Mouse (Mus musculus): ENCODE data around the gene Rps16.

Rps16 gene

GRCm38 (mm10) chr7:28344637-28345036 is 5.8 kb upstream of the Rps16 start:
- intact Hi-C loops (cut with DNase I): no loop called here

DNA sequence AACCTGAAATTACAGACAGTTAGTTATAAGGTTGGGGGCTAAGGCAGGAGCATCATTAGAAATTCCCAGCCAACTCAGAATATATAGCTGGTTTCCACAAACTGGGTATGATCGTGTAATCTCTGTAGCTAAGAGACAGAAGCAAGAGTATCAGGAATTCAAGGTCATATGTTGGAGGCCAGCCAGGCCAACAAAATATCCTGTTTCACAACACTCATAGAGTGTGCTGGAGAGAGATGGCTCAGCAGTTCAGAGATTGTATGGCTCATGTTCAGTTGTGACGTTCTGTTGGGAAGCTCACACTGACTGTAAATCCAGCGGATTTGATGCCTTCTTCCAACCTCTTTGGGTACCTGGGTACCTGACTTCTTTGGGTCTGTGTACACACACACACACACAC is 2.7 kb upstream of the Rps16 start:
- intact Hi-C loops (cut with DNase I): no loop called here

DNA sequence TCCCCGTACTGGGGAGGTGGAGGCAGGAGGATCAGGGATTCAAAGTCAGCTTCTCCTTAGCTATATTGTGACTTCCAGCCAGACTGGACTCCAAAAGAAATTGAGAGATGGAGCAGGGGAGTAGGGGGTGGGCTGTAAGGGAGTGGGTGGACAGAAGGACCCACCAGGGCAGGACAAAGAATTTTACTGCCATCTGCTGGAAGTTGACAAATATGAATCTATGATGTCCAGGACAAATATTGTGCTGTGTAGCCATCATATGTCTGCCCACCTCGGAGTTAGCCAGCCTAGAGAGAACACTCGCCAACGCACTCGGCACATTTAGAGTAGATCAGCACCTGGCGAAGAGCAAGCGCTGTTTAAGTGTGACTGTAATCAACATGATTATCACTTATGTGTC is 1.9 kb upstream of the Rps16 start:
- intact Hi-C loops (cut with DNase I): no loop called here

GRCm38 (mm10) chr7:28351676-28352191 is 1.3 kb downstream of the Rps16 start:
- intact Hi-C loops (cut with DNase I): no loop called here

DNA sequence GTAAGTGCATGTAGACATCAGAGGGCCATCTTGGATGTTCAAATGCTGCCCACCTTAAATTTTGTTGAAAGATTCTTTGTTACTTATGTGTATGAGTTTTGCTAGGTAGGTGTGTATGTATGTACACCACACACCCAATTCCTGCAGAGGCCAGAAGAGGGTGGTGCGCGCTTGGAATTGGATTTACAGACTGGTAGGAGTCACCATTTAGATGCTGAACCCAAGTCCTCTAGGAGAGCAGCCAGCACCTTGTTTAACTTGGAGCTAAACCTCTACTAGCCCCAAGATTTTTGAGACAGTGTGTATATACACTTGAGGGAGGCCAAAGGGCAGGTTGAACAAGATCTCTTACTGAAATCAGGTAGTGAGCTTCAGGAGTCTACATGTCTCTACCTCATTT is 2.8 kb downstream of the Rps16 start:
- intact Hi-C loops (cut with DNase I): no loop called here

GRCm38 (mm10) chr7:28354113-28354581 is 3.7 kb downstream of the Rps16 start:
- intact Hi-C loops (cut with DNase I): no loop called here

DNA sequence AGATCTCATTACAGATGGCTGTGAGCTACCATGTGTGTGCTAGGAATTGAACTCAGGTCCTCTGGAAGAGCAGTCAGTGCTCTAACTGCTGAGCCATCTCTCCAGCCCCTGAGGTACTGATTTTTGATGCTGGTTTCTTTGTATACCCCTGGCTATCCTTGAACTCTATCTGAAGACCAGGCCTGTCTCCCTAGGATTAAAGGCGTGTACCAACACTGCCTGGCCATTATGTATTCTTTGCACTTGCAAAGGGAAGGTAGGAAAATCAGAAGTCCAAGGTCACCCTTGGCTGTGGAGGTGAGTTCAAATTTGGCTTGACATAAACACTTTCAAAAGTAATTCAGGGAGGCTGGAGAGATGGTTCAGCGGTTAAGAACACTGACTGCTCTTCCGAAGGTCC is 4.1 kb downstream of the Rps16 start:
- intact Hi-C loops (cut with DNase I): no loop called here

DNA sequence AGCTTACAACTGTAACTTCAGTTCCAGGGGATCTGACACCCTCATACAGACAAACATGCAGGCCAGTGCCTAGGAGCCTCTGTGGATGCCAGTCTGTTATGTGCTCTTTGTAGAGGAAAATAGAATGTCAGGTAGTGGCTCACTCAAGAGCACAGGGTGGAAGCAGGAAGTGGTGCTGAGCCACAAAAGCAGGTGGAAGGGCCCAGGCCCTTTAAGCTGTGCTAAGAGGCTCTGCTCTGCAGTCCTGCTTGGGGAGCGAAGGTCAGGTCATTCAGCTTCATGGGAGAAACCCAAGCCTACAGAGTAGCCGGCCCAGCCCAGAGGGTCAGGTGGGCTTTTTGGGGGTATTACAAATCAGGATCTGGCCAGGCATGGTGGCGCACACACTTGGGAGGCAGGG is 4.8 kb downstream of the Rps16 start:
- intact Hi-C loops (cut with DNase I): no loop called here

DNA sequence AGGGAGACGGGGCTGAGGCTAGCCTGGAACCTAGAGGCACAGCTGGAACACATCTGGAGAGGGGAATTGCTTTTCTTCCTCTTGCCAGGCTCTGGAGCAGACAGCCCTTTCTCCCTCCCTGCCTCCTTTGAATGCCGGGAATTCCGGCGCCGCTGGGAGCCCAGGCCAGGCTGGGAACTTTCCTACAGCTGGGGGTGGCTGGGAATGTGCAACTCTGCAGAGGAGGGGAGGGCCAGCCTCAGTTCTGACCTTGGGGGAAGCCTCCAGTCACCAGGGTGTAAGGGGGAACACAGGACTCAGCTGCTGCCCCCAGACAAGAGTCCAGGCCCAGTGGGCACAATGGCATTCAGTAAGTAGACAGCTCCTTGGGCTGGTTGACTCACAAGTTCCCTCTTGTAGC is 6.5 kb downstream of the Rps16 start:
- intact Hi-C loops (cut with DNase I): no loop called here

- intact Hi-C loops (cut with DNase I): no loop called here
Measured at GRCm38 (mm10) chr7:28357984-28358383, 7.5 kb downstream of the Rps16 start.

DNA sequence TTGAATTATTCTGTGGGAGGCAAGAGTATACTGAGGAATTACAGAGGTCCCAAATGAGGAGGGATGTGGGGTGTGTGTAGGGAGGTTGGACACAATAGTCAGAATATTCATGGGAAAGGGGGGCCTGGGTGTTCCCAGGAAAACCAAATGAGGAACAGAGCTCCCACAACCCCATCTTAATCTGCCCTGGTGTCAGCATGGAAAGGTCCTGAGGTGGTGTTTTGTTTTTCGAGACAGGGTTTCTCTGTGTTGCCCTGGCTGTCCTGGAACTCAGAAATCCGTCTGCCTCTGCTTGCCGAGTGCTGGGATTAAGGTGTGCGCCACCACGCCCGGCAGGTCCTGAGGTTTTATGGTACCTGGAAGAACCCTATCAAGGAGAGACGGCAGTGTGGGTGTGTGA is 8.0 kb downstream of the Rps16 start:
- intact Hi-C loops (cut with DNase I): no loop called here

DNA sequence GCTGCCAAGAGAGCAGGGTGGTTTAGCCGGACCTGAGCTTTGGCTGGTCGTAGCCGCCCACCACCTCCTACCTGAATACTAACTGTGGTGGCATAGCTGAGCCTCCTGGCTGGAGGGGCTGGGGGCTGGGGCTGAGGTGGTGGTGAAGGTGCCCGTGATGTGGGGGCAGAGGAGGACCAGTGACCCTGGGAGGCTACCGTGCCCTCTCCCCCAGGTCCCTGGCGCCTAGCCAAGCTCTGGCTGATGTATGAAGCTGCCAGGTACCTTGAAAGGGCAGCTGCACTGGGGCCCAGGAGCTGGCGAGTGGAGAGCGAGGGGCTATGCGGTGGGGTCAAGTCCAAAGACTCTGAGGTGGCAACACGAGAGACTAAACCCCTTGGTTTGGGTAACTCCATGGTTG is 9.4 kb downstream of the Rps16 start:
- intact Hi-C loops (cut with DNase I): no loop called here

DNA sequence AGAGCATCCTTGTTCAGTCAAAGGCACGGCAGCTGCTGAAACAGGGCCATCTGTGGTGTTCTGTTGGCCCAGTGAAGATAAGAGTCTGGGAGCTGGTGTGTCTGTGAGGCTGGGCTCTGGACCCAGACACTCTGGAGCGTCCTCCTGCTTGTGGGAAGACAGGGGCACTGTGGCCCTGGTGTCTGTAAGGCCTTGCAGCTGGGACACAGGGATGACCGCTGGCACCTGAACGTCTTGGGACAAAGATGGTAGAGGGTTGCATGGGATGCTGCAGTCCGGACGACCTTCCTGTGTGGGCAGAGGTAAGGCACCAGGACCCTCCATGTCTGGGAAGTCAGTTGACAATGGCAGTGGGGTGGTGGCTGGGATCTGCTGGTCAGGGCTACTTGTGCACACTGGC is 9.8 kb downstream of the Rps16 start:
- intact Hi-C loops (cut with DNase I): no loop called here

DNA sequence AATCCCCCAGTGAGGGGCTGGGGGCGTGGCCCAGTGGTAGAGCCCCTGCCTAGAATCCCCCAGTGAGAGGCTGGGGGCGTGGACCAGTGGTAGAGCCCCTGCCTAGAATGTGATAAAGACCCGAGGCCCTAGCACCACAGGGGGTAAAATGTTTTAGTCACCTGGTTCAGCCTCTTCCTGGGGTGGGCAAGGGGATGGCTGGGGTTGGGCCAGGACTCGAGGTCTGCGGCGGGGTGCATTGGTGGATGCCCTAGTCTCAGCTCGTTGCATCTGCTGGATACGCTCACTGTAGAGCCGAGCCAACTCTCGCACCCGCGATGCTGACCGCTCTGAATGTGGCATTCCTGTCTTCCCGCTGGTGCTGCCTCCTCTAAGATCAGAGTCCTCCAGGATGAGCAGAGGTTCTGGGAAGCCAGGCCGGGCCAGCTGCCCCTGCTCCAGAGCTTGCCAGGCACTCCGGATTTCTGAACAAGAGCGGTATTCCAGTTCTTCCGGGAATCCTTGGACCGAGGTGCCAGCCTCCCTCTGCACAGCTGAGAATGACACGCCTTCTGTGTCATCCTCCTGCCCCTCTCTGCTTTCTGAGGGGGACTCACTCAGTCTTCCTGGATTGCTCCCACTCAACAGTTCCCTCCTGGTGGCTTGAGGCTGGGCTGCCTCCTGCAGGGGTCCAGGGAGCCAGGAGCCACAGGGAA is 11.3 kb downstream of the Rps16 start:
- intact Hi-C loops (cut with DNase I): no loop called here

- intact Hi-C loops (cut with DNase I): no loop called here
Measured at GRCm38 (mm10) chr7:28362441-28363060, 12.1 kb downstream of the Rps16 start.

DNA sequence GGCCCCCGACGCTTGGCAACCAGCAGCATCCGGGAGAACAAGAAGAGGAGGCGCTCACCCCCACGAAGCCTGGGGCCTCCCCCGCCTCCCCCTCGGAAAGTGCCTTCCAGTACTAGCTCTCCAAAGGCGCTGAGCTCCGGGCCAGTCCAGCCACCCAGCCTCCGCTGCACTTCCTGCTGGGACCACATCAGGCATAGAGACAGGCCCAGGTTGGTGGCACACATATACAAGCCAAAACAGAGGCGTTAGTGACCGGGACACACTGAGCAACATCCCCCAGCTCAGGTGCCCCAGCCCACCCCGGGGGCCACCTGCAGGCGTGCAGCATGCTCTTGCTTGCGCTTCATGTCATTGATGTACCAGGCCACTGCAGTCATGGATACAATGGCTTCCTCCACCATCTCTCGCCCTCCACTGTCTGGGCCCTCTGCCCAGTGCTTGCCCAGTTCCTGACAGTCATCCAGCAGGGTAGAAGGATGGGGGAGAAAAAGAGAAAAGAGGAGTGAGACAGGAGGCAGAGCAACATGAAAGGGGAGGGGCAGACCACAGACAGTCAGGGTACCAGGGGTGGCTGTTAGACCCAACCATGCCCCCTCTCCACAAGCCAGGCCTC is 17.3 kb downstream of the Rps16 start:
- intact Hi-C loops (cut with DNase I): no loop called here

GRCm38 (mm10) chr7:28368276-28368920 is 17.9 kb downstream of the Rps16 start:
- intact Hi-C loops (cut with DNase I): no loop called here

DNA sequence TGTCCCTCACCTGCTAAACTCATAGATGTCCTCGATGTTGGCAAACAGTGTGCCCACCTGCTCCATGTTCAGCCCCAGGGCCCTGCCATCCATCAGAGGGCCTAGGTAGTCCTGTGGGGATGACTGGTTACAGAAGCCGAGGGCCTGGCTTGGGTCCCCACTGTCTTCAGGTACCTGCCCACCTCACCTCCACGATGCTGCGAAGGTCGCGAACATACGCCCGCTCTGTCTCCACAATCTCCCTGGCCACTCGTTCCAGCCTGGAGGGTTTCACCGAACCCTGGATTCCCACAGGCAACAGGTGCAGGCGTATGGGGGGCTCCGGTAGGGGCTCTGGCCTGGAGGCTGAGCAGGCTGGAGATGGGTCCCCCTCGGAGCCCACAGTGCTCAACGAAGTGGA is 19.6 kb downstream of the Rps16 start:
- intact Hi-C loops (cut with DNase I): no loop called here

DNA sequence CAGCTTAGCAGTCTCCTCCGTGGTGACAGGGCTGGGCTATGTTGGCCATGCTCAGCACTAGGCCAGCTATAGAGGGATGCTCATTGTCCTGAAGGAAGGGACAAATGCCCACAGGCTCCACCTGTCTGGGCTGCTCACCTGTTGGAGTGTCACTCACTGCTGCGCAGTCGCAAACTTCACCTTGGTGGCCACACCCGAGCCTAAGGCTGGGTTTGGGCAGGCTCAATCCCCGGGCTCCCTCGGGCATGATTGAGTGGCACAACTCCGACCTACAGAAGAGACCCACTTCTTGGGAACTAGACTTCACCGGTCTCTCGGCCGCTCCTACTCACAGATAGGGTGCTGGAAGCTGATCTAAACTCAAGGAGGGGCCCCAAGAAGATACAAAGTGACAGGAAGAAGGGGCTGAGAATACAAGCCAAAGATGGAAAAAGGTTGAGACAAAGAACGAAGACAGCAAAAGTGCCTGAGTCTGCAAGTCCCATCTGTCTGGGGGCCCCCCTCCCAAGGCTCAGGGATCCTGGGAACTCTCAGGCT is 20.6 kb downstream of the Rps16 start:
- intact Hi-C loops (cut with DNase I): no loop called here

DNA sequence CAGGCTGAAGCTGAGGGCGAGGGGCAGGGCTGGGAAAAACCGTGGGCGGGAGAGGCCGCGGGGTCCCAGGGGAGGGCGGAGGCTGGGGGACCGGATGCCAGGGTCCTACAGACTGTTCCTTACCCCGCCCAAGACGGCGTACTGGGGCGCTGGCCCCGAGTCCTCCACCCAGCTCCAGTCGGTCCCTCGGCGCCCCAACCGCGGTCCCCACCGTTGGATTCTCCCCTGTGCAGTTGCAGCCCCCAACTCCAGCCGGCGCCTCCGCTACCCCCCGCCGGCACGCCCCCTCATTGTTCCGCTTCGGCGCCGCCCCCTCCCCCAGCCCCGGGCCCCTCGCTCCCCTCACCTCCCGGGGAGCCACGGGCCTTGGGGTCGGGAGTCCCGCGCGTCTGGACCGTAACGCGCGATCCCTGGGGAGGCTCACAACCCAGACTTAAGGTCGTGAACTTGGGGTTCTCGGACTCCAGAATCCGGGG is 21.1 kb downstream of the Rps16 start:
- intact Hi-C loops (cut with DNase I): no loop called here

- intact Hi-C loops (cut with DNase I): loop anchor here (1.0 kb wide), 1 partner anchor 14 kb away; no protein-coding TSS in a partner anchor
Measured at GRCm38 (mm10) chr7:28372251-28373108, 22.0 kb downstream of the Rps16 start, which contains the start of gene Plekhg2. Gene Plekhg2, minus strand, starts transcription at chr7:28372599.

Data from adrenal gland (tissue).